Mouse (Mus musculus): ENCODE measurements around the gene Msrb3.

Gene Msrb3

DNA sequence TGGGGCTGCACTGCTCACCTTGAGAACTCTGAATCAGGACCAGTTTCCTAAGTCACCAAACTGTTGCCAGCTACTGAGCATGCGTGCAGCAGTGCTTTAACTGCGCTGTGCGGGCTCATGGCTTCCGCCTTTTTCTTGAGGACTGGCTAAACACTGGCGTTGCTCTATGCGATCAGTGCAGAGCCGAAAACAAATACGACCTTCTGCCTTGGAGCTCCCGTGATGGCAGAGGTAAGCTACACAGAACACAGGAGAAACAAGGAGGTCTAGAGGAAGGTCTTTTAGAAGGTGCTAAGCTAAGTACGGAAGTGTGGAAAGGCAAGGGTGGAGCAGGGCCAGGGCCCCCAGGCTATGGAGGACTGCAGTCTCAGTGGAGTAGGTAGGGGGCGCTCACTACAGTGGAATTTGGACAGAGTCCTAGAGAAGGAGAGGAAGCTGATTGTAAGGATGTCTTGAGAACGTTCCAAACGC is 41.3 kb downstream of the Msrb3 start:
- peak; percentile 67 for DNase-seq

DNA sequence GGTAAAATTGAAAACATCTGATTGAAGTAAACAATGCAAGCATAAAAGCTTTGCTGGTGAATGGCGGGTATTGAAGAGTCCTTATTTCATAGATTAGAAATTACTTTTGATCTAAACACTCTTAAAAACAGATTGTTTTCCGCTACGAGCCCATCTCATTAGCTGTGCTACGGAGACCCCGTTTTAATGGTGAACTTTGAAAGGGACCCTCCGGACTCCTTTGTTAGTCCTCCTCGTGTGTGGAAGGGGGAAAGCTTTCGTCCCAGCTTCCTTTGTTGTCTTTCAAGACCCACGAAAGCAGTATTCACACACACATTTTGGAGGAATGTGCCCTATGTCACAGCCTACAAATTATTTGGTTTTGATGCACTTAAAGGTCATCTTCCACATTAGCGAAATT is 44.6 kb downstream of the Msrb3 start:
- no peak for DNase-seq

GRCm38 (mm10) chr10:120853816-120854215 is 45.1 kb downstream of the Msrb3 start:
- DNase-seq: no peak

DNA sequence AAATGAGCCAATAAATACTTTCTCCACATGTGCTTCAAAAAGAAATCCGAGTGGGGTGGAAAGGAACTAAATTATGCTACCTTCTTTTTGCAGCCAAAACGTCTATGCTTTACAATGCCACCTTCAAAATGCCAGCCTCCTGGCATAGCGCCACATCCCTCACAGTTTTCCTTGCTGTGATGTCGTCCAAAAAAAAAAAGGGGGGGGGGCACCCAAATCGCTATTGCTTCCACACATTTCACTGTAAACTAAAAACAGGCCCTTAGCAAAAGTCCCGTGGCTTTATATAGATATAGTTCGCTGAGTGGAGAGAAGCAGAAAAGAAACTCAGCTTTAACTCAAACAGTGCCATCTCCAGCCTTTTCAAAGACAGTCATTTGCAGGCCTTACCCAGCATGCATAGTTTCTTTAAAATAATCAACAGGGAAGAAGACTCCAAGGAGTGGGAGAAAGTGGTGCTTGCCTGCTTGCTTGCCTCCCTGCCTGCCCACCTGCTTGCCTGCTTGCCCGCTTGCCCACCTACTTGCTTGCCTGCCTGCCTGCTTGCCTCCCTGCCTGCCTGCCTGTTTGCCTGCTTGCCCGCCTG is 47.6 kb downstream of the Msrb3 start:
- DNase-seq: no peak

DNA sequence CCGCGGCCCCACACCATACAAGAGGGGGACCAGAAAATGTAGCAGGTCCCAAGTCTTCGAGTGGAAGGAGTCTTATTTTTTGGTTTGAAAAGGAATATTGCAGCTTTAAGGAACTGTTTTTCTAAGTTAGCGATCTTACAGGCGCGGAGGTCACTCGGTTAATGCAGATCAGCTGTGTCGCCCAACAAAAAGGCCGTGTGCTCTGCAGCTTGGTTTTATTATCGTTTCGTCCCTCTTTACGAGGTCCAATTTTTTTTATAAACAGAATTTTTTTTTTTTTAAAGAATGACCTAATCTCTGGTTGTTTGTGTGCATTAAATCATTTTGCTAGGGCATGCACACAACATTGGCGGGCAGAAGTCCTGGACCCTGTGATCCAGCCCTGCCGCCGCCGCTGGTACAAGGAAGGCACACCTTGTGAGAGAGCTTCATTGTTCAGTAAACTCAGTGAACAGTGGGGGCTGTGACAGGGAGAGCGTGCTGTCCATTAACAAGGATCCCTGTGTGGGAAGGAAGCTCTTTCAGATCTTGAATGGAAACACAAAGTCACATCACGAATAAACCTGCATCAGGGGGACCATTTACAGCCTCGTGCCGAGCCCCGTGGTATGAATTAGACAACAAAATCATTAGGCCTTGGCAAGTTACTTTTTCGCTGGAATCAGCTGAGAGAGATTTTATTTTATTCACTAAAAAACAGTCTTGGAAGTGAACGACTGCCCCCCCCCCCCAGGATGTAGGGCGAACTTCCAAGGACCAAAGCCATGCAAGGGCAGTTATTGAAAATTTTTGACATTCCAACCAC is 48.3 kb downstream of the Msrb3 start:
- no peak for DNase-seq

DNA sequence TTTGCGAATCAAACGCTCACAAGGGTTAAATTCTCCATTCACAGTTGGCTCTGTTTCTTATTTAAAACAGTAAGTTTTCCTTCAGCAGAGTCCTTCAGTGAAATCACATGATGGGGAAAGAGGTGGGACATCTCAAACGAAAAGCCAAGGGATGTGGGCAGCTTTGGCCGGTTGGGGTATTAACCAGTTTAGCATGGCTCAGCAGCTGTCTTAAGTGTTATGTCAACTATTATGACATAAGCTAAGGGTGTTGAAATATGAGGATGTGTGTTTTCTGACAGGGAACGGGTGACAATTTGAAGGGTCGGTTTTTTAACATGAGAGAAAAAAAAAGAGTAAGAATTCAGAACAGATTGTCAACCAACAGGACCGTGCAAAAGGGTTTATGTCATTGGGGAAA is 50.2 kb downstream of the Msrb3 start:
- DNase-seq: no peak

- DNase-seq: no peak
Observed at GRCm38 (mm10) chr10:120847785-120848184, 51.1 kb downstream of the Msrb3 start.

DNA sequence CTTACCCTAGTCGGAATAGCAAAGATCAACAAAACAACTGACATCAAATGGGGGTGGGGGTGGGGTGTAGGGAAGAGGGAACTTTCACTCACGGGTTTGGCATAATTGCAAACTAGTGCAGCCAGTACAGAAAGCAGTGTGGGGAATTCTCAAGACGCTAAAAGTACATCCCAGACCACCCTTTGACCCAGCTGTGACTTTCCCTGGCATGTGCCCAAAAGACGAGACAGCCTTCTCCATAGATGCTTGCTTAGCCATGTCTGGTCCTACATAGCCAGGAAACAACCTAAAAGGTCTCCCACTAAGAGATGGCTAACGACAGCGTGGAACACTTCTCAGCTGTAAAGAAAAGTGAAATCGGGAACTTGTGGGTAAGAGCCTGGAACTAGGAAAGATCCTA is 58.9 kb downstream of the Msrb3 start:
- DNase-seq: peak; percentile 24

DNA sequence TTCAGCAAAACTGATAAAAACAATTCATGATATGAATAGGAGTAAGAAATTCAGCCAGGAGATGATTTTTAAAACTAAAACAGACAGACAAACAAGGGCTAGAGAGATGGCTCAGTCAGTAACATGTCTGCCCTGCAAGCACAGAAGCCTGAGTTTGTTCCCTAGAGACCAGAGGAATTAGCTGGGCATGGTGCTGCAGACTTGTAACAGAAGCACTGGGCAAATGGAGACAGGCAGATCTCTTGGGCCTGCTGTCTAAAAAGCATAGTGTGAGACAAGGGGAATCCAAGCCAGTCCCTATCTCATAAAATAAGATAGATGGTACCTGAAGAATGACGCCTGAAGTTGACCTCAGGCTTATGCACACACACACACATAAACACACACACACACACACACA is 64.4 kb downstream of the Msrb3 start:
- no peak for DNase-seq

DNA sequence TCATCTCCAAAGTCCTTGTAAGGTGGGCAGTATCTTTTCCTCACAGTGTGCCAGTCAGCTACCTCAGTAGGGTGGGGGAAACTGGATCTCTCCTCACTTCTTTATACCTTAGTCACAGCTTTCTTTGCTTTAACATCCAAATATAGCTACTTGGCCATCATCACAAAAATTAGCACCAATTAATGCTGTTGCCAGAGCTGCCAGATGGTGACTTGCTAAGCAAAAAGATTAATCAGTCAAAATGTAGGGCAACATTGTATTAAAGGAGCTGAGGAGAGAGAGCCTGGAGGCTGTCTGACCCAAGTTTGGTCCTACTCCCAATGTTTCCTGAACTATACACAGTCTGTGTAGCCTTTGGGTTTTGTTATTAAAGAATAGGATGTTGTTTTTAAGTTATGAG is 65.1 kb downstream of the Msrb3 start:
- no peak for DNase-seq

DNA sequence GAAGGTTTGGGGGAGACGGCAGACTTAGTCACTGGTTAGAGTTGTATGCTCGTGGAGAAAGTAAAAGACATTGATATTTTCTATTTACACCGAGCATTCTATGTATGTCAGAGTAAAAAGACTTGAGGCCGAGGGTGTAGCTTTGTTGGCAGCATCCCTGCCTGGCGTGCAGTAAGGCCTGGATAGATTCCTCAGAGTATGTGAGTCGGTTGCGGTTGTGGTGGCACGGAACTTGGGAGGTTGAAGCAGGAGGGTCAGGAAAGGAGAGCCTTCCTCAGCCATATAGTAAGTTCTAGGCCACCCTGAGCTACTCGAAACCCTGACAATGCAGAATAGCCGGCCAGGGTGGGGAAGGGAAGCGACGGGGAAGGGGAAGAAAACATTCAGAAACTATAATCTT is 71.1 kb downstream of the Msrb3 start:
- no peak for DNase-seq

- no peak for DNase-seq
Observed at GRCm38 (mm10) chr10:120826795-120827669, 71.9 kb downstream of the Msrb3 start.

- DNase-seq: no peak
Observed at GRCm38 (mm10) chr10:120826381-120826780, 72.5 kb downstream of the Msrb3 start.

DNA sequence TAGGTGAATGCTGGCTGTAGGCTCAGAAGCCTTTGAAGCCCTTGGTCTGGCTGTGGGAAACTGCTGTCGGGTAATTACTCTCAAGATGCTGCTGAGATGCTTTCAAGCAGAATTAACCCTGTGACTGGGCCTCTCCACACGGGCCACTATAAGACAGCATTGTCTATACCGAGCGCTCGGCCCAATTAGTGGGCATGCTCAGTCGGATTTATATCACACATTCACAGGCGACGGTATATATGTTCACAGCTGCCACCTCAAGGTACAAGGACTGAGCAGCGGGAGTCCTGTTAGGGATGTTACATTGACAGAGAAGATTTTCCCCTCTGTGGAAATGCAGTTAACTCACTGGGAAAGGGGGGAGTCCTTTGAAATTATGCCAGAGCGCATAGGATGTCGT is 73.3 kb downstream of the Msrb3 start:
- no peak for DNase-seq

- no peak for DNase-seq
Observed at GRCm38 (mm10) chr10:120821491-120822358, 77.2 kb downstream of the Msrb3 start.

DNA sequence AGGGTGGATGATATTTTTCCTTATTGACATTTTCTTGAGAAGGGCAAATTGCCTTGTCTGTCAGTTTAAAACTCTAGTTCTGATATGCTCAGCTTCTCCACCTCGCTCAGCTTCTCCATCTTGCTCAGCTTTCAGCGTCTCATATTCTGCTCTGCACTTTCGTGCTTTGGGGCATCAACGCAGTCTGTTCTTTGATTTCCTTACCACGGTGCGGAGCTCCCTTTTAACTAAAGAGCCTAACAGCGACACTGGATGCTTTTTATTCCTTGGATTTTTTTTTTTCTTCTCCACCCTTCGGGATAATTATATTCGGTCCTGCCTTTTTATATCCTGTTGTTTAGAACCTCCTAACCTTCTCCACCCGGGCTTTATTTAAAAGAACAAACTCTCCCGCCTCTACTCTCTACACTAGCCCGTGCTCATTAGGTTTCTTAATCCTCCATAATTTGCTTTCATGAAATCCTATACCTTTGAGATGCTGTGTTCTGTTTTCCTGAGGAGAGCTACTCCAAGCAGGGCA is 78.1 kb downstream of the Msrb3 start:
- DNase-seq: no peak

DNA sequence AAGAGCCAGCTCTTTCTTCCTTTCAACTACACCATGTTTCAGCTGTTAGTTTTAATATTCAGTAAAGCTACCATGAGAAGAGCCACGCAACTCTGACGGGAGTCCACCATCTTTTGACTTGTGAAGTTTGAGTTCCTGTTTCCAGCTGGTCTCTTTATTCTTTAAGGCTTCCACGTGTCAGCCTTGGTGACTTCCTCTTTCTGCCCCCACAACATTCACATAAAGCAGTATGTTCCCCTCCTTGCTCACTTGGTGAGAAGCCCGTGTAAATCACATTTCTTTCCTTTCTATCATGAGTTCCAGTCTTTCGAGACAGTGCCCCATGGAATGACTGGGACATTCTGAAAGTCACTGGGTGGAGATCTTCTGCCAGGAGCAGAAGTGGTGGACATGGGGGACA is 83.6 kb downstream of the Msrb3 start:
- DNase-seq: no peak

GRCm38 (mm10) chr10:120811796-120812443 is 87.0 kb downstream of the Msrb3 start:
- no peak for DNase-seq

- no peak for DNase-seq
Observed at GRCm38 (mm10) chr10:120810832-120811571, 87.9 kb downstream of the Msrb3 start.

GRCm38 (mm10) chr10:120810053-120810696 is 88.7 kb downstream of the Msrb3 start:
- no peak for DNase-seq

- DNase-seq: no peak
Observed at GRCm38 (mm10) chr10:120808167-120808566, 90.7 kb downstream of the Msrb3 start.
